In the genomic region with DNA sequence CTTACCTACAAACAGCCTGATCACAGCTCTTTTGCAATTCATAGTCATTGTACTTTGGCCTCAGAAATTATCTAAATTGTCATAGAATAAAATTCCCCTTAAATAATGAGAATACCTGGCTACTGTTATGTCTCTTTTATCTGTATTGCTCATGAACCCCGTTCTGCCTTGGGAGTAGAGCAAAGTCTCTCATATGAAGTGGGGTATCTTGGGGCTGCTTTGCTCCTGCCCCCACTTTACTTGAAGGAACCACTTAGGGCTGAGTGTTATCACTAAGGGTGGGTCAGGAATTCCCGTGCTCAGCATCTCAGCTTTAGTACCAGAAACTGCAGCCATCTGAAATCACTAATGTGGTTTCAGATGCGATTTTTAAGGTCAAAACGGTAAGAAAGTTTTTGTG, we compare ENCODE assay signal across 27 mouse cellular contexts.
"Had no signal": no experiment of that assay in that cellular context is flagged by ENCODE, and none has a peak within 500 bp of the region (broad histone marks: within the 10 kb centered on the region; RNA-seq: fewer than 3 reads in every experiment).

No protein-coding gene starts in this region.

- H3K36me3 ChIP-seq: embryonic facial prominence, embryonic 10.5 days; embryonic facial prominence, embryonic 12.5 days; embryonic facial prominence, embryonic 13.5 days; embryonic facial prominence, embryonic 15.5 days; forebrain, embryonic 10.5 days; forebrain, embryonic 12.5 days; forebrain, embryonic 15.5 days had no signal

- DNase-seq: cerebellum, adult 2 months; cerebellum, adult 8-10 months; cerebellum, adult 9-10 months; cerebellum, adult 9-11 months; cerebellum, postnatal 10 days; cerebellum, postnatal 14 days; cerebellum, postnatal 25 days; cerebellum, postnatal 36 days; forebrain, postnatal 0 days; gastrocnemius, adult 2 months; gastrocnemius, postnatal 10 days; gastrocnemius, postnatal 14 days; gastrocnemius, postnatal 25 days; gastrocnemius, postnatal 36 days; heart, adult 11 months; heart, adult 18-20 months had no signal

- H3K9ac ChIP-seq: embryonic facial prominence, embryonic 12.5 days; embryonic facial prominence, embryonic 13.5 days; embryonic facial prominence, embryonic 15.5 days; forebrain, embryonic 12.5 days; forebrain, embryonic 13.5 days; forebrain, embryonic 15.5 days; forebrain, postnatal 0 days had no signal

- H3K27ac ChIP-seq: embryonic facial prominence, embryonic 10.5 days; embryonic facial prominence, embryonic 12.5 days; embryonic facial prominence, embryonic 13.5 days; embryonic facial prominence, embryonic 15.5 days; forebrain, embryonic 10.5 days; forebrain, embryonic 12.5 days; forebrain, embryonic 13.5 days; forebrain, embryonic 15.5 days; gastrocnemius, adult 2 months had no signal

- H3K4me2 ChIP-seq: embryonic facial prominence, embryonic 12.5 days; embryonic facial prominence, embryonic 13.5 days; embryonic facial prominence, embryonic 15.5 days; forebrain, embryonic 12.5 days; forebrain, embryonic 13.5 days; forebrain, embryonic 15.5 days had no signal

- ATAC-seq: forebrain, embryonic 13.5 days; forebrain, embryonic 14.5 days; forebrain, embryonic 15.5 days; forebrain, embryonic 16.5 days; forebrain, postnatal 0 days had no signal

- H3K9me3 ChIP-seq: embryonic facial prominence, embryonic 12.5 days; embryonic facial prominence, embryonic 15.5 days; forebrain, embryonic 15.5 days had no signal

- H3K27me3 ChIP-seq: embryonic facial prominence, embryonic 12.5 days; embryonic facial prominence, embryonic 13.5 days; embryonic facial prominence, embryonic 15.5 days; forebrain, embryonic 12.5 days; forebrain, embryonic 13.5 days; forebrain, embryonic 15.5 days had no signal

- H3K4me1 ChIP-seq: embryonic facial prominence, embryonic 15.5 days; forebrain, embryonic 10.5 days; forebrain, embryonic 12.5 days; forebrain, embryonic 13.5 days; forebrain, embryonic 15.5 days had no signal

- H3K4me3 ChIP-seq: embryonic facial prominence, embryonic 10.5 days; embryonic facial prominence, embryonic 12.5 days; embryonic facial prominence, embryonic 13.5 days; embryonic facial prominence, embryonic 15.5 days; erythroblast, embryonic 14.5 days; forebrain, embryonic 10.5 days; forebrain, embryonic 12.5 days; forebrain, embryonic 13.5 days; forebrain, embryonic 15.5 days; gastrocnemius, adult 2 months had no signal
